Mouse (Mus musculus): ENCODE data around the gene Cnpy2.

Gene Cnpy2

GRCm38 (mm10) chr10:128362568-128362967 lies 40.3 kb downstream of the Cnpy2 start:
- ATAC-seq (ENCODE audit: insufficient number of reproducible peaks, low FRiP score, low TSS enrichment): no peak

- no peak for ATAC-seq (ENCODE audit: insufficient number of reproducible peaks, low FRiP score, low TSS enrichment)
Measured at GRCm38 (mm10) chr10:128367899-128368401, 45.7 kb downstream of the Cnpy2 start.

GRCm38 (mm10) chr10:128368402-128369217 lies 46.4 kb downstream of the Cnpy2 start, which contains the start of gene Coq10a:
Gene Coq10a, minus strand, starts transcription at chr10:128368997.
- peak; percentile 91 for ATAC-seq (ENCODE audit: insufficient number of reproducible peaks, low FRiP score, low TSS enrichment)

- no peak for ATAC-seq (ENCODE audit: insufficient number of reproducible peaks, low FRiP score, low TSS enrichment)
Measured at GRCm38 (mm10) chr10:128369218-128369543, 46.9 kb downstream of the Cnpy2 start.

GRCm38 (mm10) chr10:128369599-128369998 lies 47.3 kb downstream of the Cnpy2 start:
- ATAC-seq (ENCODE audit: insufficient number of reproducible peaks, low FRiP score, low TSS enrichment): no peak

- ATAC-seq (ENCODE audit: insufficient number of reproducible peaks, low FRiP score, low TSS enrichment): no peak
Measured at GRCm38 (mm10) chr10:128370021-128370420, 47.8 kb downstream of the Cnpy2 start.

GRCm38 (mm10) chr10:128370601-128371000 lies 48.3 kb downstream of the Cnpy2 start:
- ATAC-seq (ENCODE audit: insufficient number of reproducible peaks, low FRiP score, low TSS enrichment): no peak

- no peak for ATAC-seq (ENCODE audit: insufficient number of reproducible peaks, low FRiP score, low TSS enrichment)
Measured at GRCm38 (mm10) chr10:128372142-128372541, 49.9 kb downstream of the Cnpy2 start.

- no peak for ATAC-seq (ENCODE audit: insufficient number of reproducible peaks, low FRiP score, low TSS enrichment)
Measured at GRCm38 (mm10) chr10:128372989-128373748, 50.9 kb downstream of the Cnpy2 start.

GRCm38 (mm10) chr10:128374393-128374792 lies 52.1 kb downstream of the Cnpy2 start:
- no peak for ATAC-seq (ENCODE audit: insufficient number of reproducible peaks, low FRiP score, low TSS enrichment)

- no peak for ATAC-seq (ENCODE audit: insufficient number of reproducible peaks, low FRiP score, low TSS enrichment)
Measured at GRCm38 (mm10) chr10:128376099-128376454, 53.8 kb downstream of the Cnpy2 start.

- peak; percentile 72 for ATAC-seq (ENCODE audit: insufficient number of reproducible peaks, low FRiP score, low TSS enrichment)
Measured at GRCm38 (mm10) chr10:128376455-128377211, 54.4 kb downstream of the Cnpy2 start, which contains the start of gene Ankrd52. Gene Ankrd52, plus strand, starts transcription at chr10:128377115.

Data from cerebellum, adult (tissue).